Mouse (Mus musculus) T-cell, adult 2 months (primary cell): ENCODE results near the gene Rcl1.

Experiments used
- DNase-seq: peaks from one replicate; pipeline ENCODE4 v3.0.0; 2022; ENCODE audit warnings: low spot score

The Rcl1 gene

DNA sequence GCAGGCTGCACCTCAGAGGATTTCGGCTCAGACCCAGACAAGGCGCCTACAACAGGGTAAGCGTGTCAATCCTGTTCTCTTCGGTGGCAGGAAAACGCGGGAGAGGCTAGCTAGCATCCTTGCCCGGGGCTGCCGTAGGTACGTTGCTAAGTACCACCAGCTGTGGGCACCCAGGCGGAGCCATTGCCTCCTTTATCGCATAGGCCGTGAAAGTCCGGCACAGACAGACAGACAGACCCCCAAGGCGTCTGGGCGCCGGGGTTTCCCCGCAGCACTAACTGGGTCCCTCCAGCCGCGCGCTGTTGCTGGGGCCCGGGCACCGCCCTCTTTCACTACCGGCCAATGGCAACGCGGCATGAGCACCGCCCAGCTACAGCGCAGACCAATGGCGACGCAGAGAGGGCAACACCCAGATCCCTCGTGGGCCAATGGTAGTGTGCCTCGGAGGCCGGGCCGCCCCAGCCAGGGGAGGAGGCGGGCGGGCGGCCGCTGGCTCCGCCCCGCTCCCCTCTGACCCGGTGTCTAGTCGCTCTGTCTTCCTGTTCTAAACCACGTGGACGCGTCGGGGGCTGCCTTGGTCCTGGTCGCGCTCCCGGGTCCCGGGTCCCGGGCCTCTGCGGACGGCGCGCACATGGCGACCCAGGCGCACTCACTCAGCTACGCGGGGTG lies at the start of gene Rcl1:
Gene Rcl1, plus strand, starts transcription at position 502 of the 669 bp plus-strand sequence.
- peak; percentile 96 for DNase-seq

DNA sequence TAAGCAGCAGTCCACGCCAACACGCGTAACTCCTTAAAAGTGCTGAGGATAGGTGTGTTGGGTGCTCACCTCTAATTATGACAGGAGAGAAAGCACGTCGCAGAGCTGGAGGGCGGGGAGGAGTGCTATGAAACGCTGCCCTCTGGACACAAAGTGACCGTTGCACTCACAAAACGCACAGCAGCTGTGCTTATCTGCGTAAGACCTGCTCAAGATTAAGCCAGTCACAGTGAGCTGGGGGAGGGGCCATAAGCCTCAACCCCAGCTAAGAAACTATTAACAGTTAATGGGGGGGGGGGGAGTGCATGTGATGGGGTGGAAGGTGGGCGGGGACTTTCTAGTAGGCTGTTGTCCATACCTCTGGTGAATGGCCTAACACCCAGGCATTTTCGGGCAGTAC lies 48.4 kb upstream of the Rcl1 start:
- no peak for DNase-seq

DNA sequence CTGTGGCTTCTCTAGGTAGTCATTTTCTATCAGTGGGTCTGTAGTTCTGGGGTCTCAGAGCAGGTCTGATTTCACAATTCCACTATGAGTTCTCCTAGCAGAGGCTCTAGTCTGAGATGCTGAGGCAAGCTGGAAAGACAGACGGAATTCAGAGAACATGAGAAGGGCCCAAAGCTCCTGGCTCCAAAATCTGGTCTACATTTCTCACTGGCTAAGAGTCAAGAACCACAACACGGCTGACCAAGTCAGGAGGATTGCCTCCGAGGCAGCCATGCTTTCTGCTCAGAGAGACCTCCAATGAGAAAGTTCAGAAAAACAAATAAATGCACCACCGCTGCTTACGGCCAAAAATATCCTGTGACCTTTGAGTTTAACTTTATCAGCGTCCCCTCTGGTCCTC lies 46.6 kb upstream of the Rcl1 start:
- no peak for DNase-seq

DNA sequence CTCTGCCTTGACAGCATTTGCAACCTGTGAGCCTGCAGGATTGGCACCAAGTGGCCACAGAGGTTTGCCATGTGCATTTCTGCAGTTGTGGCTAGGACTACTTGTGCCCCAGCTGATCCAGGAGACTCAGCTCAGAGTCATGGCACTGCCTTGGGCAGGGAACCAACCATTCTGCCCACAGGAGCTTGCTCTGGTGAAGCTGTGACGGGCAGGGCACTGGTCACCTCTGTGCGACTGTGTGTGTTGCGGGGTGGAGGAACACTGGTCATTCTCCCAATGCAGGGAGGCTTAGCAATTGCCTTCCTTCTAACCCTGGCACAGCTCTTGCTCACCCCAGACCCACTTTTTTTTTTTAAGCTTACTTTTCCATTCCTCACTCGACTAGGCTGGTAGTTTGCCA lies 45.7 kb upstream of the Rcl1 start:
- DNase-seq: no peak

DNA sequence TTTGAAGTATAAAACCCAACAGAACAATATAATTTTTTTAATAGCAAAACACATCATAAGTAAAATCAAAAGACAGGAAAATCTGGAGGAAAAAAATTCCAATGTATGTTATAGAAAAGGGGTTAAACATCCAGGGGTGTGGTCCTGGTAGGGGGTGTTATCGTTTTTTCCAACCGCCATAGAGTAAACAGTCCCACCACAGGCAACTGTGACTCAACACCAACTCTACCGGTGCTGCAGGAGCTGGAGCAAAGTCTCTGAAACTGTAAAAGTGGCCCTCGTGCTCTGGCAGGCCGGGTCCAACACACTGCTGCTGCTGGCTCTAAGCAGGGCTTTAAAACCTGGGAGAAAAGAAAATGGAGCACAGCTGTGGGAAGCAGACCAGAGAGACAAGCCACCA lies 42.4 kb upstream of the Rcl1 start:
- no peak for DNase-seq

DNA sequence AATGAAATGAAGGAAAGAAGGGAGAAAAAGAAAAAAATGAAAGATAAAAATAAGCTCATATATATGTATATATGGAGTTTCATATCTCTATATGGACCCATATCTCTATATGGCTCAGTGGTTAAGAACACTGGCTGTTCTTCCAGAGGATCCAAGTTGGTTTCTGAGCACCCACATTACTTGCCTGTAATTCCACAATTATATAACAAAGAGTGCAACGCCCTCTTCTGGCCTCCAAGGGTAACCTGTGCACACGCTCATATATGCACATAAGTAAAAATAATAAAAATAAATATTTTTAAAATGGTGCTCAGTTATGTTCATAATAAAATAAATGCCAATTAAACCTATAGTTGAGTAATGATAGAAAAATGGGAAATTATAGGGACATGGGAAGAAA lies 41.5 kb upstream of the Rcl1 start:
- DNase-seq: no peak

DNA sequence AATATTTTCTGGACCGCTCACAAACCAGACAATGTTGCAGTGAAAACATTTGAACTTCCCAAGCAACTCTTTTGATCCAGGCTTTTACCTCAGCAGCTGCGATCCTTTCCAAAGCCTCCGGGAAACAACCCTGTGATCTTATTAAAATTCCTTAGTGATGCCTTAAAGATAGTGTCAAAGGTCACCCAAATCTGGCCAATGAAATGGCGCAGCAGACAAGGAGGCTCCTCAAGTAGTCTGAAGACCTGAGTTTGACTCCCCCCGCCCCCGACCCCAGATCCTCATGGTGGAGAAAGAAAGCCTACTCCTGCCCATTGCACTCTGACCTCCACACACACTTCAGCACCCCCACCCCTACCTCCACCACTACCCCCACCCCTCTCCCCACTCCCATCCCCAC lies 40.9 kb upstream of the Rcl1 start:
- DNase-seq: no peak

DNA sequence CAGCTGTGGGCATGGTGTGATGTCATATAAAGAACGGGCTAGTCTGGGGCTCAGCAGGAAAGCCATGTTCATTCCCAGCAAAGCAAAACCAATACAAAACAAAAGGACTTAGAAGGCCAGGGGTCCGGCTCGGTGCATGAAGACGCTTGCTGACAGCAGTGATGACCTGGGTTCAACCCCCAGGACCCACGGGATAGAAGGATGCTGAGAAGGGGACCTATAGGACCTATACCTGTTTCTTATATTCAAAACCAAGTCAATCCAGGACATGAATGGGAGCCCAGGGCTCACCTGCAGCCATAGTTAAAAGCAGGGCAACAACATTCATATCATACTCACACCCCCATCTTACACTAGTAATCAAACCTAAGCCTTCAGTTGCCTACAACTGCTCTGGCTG lies 38.2 kb upstream of the Rcl1 start:
- no peak for DNase-seq

DNA sequence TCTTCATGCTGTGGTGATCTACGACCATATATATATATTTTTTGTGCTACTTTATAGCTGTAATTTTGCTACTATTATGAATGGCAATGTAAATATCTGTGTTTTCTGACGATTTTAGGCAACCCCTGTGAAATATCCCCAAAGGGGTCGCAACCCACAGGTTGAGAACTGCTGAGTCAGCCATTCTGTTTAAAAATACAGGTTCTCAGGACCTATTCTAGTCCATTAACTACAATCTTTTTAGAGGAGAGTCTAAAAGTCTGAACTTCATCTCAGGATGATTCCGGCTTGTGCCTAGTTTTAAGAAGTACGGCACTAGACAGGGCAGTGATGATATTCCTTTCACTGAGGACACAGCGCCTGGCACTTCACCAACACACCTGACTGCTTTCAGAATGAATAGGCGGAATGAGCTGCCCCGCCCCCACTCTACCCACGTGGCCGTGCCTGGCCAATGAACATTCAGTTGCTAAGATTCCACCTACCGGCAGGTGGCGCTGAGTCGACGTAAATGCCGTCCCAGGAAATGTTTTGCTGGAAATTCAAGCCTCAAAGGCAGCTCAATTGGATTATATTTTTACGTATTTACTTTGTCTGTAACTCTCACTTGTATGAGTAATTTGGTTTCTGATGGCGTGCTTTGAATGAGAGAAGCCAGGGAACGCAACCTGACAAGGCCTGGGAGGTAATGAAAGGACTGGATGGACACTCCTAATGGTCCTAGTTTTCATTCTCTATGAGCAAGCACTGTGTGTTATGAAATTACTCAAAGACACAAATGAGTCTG lies 37.4 kb upstream of the Rcl1 start:
- DNase-seq: peak; percentile 90

DNA sequence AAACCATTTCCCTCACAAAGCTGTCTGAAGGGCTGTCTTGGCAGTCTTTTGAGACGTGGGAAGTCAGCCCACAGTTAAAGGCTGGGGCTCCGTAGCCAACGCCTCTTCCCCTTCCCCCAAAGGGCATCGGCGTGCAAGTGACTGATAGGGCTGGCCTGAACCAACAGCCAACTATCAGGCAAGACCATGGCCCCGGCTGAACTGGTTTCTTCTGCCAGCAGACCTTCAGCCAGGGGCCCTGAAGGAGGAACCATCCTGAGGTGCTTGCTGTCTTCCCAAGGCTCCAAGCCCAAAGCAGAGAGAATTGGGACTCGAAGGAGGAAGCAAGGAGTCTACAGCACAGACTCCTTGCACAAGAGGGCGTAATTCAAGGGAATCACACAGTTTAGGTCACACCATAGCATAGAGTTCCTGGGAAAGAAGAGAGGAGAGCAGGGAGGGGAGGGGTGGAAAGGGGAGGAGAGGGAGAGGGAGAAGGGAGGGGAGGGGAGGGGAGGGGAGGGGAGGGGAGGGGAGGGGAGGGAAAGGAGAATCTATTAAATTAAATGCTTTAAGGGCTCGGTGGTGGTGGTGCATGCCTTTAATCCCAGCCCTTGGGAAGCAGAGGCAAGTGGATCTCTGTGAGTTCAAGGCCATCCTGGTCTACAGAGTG lies 36.6 kb upstream of the Rcl1 start:
- DNase-seq: peak; percentile 19

DNA sequence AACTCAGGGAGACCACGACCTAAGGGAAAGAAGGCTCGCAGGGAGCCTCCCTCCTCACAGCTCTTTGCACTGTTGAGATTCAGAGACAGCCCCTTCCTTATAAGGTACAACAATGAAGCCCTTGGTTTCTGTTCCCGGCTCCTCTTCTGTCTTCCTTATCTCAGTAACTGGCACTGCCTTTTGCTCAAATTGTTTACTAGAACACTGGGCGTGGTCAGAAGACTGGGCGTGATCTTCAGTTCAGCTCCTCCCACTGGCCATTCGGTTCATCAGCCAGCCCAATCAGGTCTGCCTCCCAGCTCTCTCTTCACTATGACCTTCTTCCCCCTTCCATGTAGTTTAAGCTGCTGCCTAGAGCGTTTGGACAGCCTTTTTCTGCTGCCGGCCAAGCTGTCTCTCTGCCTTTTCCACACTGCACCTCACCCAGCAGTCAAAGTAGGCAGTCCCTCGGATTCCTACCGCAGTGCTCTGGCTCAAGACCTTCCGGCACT lies 34.1 kb upstream of the Rcl1 start:
- DNase-seq: peak; percentile 64

DNA sequence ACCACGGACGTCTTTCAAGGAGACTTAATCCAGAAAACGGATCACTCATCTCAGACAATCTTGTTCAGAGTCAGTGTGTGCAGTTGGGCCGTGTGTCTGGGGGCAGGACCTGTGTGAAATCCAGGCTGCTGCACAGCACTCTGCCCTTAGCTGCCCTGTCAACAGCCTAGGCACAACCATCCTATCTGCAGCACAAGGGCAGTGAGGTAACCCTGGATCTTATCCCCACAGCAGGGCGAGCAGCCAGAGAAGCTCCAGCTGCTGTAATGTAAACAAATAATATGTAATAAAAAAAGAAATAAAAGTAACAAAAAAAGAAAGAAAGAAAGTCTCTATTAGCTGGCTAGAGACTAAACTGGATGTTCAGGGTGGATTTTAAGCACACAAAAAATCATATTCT lies 32.0 kb upstream of the Rcl1 start:
- DNase-seq: no peak

DNA sequence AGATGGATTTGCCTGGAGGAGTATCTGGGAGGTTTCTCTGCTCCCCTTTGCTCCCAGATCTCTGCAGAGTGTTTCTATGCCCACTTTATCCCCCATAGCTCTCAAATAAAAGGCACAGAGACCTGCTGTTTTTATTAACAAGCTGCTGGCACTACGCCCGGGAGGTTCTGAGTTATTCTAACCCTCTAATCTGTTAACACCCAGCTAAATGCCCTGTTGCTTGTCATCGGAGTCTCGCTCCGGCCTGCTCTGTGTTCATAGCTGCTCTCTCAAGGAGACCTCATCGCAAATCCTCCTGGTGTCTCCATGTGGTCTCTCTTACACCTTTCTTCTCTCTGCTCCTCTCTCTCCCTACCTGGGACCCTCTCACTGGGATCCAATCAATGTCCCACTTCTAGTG lies 26.4 kb upstream of the Rcl1 start:
- DNase-seq: no peak

DNA sequence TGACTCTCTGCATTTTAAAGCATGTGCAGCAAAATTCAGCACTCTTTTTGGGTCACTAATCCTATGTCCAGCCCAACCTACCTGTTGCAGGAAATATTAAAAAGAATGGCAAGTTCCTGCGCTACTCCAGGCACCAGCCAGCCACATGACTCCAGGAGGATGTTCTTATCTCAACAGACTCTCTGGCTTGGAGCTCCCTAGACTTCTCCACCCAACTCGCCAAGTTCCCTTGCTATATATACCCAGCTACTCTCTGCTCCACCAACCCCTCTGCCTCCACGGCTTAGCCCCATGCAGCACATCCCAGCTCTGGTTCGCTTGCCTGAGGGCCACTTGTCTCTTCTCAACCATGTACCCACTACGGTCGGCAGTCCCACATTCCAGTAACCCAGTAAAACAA lies 12.5 kb upstream of the Rcl1 start:
- DNase-seq: no peak

DNA sequence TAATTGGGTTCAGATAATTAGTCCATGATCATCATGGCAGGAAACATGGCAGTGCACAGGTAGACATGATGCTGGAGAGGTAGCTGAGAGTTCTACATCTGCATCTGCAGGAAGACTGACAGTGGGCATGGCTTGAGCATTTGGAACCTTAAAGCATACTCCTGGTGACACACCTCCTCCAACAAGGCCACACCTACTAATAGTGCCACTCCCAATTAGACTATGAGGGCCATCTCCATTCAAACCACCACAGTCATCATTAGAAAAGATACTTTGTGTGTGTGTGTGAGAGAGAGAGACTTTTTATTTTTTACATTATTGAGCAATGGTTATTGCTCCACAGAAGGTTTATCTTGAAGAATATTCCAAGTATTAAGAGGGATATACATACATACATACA lies 9.0 kb upstream of the Rcl1 start:
- no peak for DNase-seq

DNA sequence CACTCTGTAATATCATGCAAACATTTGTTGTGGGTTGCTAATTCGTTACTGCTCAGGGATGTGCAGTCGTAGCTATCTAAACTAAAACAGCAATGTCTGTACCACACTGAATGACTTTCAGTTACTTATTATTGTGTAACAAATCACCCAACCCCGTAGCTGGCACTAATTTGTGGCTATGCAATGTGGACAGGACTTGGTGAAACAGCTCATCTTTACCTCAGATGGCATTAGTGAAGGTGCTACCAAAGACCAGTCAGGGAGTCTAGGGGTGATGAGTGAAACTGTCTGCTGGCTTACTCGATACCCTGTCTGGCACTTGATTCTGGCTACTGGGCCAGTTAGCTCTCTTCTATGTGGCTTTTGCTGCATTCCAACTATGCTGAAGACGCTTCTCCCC lies 2.1 kb upstream of the Rcl1 start:
- DNase-seq: no peak

DNA sequence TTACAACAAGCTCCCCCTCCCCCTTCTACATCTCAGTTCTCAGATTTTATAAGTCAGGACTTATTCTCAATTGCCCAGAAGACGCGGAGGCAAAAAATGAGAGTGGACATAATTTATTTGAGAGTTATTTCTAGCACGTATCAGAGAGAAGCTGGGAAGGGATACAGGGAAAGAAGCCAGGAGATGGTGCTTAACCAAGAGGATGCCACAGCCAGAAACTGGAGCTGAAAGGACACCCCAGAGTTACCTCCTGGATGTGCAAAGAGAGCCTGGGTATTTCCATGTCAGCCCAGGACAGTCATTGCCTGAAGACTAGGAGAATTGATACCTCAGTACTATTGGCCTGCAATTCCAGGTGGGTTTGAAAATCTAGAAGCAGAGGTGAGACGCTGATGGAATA lies 1.6 kb upstream of the Rcl1 start:
- DNase-seq: no peak

DNA sequence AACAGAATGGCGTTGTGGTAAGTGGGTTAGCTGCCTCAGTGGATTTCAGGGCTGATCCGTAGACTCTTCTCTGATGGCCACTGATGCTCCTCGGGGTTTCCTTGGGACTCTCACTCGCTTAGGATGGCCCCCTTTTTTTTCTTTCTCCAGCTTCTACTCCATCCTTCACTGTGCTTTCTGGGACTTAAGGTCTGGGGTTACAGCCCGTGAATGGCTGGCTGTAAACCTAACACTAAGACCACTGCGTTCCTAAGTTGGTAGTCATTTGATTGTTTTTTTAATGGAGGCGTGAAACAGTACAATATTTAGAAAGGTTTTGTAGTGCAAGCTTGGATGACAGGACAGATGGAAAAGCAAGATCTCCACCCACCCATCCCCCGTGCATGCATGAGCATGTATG lies 914 bp upstream of the Rcl1 start:
- DNase-seq: no peak

DNA sequence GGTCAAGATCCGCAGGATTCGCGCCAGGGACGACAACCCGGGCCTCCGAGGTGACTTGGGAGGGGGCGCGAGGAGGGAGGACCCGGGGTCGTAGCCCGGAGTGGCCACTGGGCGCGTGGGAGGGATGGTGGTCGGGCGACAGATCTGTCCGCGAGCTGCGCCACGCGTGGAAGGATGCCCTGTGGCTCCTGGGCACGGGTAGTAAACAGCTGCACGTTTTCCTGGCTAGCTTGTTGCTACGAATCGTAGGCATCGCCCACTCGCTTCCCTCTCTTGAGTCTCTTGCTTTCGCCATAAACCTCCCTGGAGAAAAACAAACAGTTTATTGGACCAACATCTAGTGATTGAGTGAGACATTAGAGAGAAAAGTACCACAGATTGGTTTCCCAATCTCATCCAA lies 416 bp downstream of the Rcl1 start:
- peak; percentile 26 for DNase-seq

DNA sequence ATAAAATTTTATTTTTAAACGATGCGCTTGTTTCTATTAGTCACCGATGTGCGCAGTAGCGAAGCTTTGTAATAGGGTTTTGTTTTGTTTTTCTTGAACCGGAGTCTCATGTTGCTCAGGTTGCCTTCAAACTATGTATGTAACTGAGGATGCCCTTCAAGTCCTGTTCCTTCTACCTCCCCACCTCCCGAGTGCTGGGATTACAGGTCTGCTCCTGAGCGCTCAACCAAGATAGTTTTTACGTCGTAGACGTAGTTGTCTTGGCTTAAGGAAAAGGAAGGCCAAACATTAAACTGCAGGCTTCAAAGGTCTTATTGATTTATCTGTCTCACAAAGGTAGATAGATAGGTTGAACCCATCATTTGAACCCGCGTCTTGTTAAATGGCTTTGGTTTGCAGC lies 923 bp downstream of the Rcl1 start:
- no peak for DNase-seq

DNA sequence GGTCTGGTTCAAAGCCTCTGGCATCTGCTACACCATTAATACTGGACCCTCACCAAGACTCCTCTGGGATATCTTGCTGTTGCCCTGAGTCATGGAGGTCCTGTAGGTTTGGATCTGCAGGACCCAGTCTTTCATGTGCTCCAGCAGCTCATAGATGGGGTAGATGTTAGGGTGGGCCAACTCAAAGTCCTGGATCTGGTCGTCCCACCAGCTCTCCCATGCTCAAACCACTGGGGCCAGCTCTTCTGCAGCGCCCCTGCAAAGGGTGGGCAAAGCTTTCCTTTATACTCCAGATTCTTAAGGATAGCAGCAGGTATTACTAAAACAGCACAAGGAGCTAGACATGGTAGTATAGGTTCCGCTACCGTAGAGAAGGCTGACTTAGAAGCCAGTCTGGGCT lies 4.6 kb downstream of the Rcl1 start:
- no peak for DNase-seq

DNA sequence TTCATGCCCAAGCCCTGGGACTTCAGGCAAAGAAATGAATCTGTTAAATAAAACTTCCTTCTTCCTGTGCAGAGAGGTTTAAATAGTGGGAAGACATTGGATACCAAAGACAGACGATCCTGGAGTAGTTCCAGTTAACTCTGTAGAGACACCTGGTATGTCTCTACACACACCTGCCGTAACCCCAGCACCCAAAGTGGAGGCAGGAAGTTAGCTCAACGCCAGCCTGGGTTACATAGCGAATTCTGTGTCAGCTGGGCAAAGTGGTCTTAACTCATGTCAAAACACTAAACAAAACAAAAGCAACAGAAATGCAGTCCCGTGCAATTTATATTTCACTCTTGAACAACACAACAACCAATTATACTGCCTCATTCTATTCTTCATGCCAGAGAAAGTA lies 5.1 kb downstream of the Rcl1 start:
- DNase-seq: no peak

DNA sequence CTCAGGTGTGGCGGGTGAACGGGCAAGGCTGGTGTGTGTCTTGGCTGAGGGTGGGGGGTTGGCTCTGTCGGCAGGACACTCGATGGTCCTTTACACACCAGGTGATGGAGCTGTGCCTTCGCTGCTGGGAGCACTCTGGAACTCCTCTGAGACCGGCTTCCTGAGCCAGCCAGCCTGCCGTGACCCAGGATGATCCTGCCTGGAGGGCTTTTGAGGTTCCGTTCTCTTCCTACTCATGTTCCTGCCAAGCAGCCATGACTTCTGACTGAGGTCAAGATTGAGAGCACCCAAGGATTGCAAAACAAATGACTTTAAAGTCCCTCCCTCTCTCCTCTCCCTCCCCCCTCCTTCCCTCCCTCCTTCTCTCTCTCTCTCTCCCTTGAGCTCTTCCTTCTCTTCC lies 11.5 kb downstream of the Rcl1 start:
- no peak for DNase-seq
